Mouse (Mus musculus): ENCODE measurements around the gene Ahnak2.

Ahnak2 gene

GRCm38 (mm10) chr12:112796551-112797510 lies 5.6 kb downstream of the Ahnak2 start:
- no peak for DNase-seq (ENCODE audit: low read depth, low spot score)

- DNase-seq (ENCODE audit: low read depth, low spot score) = no peak
Observed at GRCm38 (mm10) chr12:112795466-112796104, 6.9 kb downstream of the Ahnak2 start.

DNA sequence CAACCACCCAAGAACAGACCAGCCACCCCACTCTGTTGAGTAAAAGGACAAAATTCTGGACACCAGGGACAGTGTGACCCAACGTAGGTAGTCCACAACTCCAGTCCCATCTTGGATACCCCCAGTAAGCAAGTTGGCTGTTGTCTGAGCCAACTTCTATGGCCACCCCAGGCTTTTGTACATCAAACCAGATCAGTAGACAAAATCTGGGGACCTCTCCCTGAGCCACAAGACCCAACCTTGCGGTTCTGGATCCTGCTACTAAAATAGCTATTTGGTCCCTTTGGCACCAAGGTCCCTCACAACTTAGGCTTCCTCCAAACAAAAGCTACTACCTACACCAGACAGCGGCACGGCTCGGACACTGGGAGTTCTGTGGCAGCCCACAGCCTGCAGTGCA lies 7.5 kb downstream of the Ahnak2 start:
- no peak for DNase-seq (ENCODE audit: low read depth, low spot score)

DNA sequence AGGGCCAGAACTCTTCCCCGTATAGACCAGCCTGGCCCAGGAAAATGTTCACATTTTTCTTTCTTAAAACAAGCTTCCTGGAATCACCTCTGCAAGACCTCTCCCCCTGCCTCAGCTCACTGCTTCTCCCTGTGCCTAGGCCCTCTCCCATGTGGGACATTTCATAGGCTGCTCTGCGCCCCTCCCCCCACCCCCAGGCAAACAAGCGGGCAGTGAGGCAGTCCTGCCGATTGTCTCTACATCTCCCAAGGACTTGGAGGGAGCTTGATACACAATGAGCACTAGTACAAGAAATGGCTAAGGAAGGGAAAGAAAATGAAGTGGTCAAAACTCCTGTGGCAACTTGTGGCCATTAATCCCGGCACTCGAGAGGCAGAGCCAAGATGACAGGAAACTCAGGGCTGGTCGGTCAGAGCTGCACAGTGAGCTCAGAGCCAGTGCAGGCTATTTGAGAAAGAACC lies 8.1 kb downstream of the Ahnak2 start:
- DNase-seq (ENCODE audit: low read depth, low spot score) = no peak

GRCm38 (mm10) chr12:112793601-112794355 lies 8.7 kb downstream of the Ahnak2 start:
- no peak for DNase-seq (ENCODE audit: low read depth, low spot score)

DNA sequence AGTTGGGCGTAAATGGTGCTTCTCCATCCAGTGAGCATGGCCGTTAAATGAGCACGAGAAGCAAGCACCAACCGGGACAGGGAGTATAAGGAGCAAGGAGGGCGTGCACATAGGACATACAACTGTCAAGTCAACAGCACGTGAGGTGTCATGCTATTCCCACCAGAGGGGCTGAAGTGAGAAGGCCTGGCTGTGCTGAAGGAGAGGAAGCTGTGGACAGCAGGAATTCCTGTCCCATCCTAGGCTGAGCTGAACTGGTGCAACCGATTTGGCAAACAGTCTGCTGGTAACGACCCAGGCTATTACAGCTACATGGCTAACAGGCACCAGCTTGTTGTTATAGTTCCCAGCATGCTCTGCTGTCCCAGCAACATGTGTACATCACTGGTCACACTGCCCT lies 11.4 kb downstream of the Ahnak2 start:
- DNase-seq (ENCODE audit: low read depth, low spot score) = no peak

DNA sequence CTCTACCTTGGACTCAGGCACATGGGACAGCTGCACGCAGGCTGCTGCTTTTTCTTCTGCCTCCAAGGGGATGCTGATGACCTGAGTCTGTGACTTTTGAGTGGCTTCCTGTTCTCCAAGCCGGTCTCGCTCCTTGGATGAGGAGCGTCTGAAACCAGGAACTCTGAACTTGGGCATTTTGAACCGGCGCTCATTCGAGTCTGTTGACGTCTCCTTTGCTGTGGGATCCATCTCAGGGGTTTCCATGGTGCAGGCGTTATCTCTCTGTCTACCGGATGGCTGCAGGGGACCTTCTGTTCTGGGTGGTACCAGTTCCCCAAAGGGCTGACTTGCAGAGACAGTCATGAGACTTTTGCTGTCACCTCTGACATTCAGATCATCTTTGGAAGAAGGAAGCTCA lies 28.0 kb downstream of the Ahnak2 start:
- DNase-seq (ENCODE audit: low read depth, low spot score) = no peak

GRCm38 (mm10) chr12:112774026-112774425 lies 28.4 kb downstream of the Ahnak2 start:
- DNase-seq (ENCODE audit: low read depth, low spot score) = no peak

DNA sequence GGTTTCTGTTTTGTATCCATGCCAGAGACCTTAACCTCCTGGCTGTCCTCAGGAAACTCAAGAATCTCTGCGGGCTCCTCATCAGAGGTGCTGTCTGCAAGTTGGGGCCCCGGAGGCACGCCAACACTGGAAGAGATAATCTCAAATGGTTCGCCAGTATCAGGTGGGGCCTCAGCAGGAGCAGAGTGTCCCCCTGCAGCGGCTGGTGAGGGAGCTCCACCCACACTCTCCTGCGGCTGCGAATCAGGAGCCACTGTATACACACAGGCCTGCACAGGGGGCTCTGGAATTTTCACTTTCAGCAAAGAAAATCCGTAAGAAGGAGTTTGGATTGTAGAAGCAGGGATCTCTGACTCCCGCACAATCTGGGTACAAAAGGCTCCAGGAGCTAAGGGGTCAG lies 29.1 kb downstream of the Ahnak2 start:
- no peak for DNase-seq (ENCODE audit: low read depth, low spot score)

DNA sequence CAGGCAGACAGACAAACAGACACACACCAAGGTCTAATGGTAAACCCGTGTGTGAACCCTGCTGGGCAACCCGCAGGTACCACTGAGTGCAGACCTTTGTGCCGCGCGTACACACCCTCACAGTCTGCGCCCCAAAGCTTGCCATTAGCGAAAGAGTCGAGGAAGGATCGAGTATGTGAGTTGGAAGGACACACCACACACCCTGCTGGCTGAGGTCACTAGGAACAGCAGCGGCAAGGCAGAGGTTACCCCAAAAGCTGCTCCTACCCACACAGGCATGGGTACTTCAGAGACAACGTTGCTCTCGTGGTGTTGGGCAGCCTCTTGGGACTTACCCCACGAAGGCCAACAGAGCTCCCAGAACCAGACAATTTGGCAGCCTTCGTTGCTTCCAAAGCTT lies 30.2 kb downstream of the Ahnak2 start:
- no peak for DNase-seq (ENCODE audit: low read depth, low spot score)

DNA sequence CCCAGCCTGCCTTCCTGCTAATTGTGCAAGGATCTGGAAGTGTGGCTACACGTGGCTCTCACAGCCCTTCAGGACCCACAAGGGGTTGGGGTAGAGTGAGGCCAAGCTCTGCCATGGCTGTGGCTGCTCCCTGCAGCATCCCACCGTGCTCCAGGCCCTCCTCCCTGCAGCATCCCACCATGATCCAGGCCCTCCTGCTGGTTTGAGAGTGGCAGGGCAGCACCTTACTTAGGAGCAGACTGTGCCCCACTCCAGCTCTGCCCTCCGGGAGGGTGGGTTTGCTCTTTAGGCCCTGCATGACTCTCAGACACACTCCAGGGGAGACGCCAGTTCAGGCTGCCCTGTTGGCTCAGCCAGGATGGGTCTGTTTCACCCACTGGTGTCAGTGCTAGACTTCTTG lies 32.1 kb downstream of the Ahnak2 start:
- DNase-seq (ENCODE audit: low read depth, low spot score) = no peak

DNA sequence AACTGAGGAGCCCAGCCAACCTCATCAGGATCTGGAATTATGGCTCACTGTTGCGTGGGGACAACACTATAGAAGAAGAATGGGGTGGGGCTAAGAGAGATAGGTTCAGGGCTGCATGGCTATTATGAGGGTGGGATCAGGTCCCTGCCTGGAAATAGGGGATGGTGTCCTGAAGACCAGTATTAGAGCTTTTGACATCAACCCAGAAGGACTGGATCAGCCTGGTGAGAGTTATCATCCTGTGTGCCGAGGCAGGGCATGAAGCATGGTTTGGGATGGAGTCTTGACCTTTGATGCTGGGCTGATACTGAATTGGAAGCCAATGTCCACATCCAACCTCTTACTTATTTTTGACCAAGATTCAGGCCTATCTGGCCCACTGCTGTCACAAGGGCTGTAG lies 32.7 kb downstream of the Ahnak2 start:
- no peak for DNase-seq (ENCODE audit: low read depth, low spot score)

- DNase-seq (ENCODE audit: low read depth, low spot score) = no peak
Observed at GRCm38 (mm10) chr12:112769031-112769430, 33.4 kb downstream of the Ahnak2 start.

GRCm38 (mm10) chr12:112768166-112768565 lies 34.3 kb downstream of the Ahnak2 start:
- DNase-seq (ENCODE audit: low read depth, low spot score) = no peak

DNA sequence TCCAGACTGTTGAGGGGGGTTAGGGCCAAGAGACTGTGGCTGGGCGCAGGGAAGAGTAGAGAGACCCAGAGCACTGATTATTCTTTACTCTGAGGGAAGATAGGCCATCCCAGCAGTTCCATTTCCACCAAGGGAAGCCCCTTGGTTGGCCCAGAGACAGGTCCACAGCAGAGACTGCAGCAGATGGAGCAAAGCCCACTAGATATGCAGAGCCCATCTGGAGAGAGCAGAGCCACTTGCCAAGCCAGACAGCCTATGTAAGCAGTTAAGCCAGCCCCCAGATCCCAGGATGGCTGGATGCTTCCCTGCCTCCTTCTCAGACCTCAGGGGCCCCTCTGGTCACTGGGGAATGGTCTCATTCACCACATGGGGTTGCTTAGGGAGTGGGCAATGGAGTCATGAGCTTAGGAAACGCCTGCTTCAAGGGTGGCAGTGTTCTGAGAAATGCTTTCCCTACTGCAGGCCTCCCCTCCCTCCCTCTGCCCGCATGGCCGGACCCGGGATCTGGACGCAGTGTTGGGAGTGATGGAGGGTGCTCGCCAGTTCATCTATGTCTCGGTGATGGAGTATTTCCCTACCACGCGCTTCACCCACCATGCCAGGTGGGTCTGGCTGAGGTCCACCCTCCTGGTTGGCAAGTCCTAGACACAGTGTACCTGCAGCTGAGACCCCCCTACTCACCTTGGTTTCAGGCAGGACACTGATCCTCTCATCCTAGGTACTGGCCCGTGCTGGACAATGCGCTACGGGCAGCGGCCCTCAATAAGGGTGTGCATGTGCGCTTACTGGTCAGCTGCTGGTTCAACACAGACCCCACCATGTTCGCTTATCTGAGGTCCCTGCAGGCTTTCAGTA lies 35.2 kb downstream of the Ahnak2 start:
- DNase-seq (ENCODE audit: low read depth, low spot score) = no peak

- DNase-seq (ENCODE audit: low read depth, low spot score) = no peak
Observed at GRCm38 (mm10) chr12:112766586-112766985, 35.9 kb downstream of the Ahnak2 start.

- no peak for DNase-seq (ENCODE audit: low read depth, low spot score)
Observed at GRCm38 (mm10) chr12:112764991-112765390, 37.5 kb downstream of the Ahnak2 start.

GRCm38 (mm10) chr12:112764141-112764540 lies 38.3 kb downstream of the Ahnak2 start:
- no peak for DNase-seq (ENCODE audit: low read depth, low spot score)

DNA sequence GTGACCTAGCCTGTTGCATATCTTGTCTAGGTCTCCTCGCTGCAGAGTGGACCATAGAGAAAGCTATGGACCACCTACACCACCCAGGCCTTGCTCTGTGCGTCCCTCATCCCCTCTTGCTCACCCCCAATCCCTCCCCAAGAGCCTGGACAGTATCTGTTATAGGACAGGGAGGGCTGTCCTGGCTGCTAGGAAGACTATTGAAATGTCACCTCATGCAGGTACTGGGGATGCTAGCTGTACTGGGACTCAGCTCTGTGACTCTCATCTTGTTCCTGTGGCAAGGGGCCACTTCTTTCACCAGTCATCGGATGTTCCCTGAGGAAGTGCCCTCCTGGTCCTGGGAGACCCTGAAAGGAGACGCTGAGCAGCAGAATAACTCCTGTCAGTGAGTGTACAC lies 39.3 kb downstream of the Ahnak2 start:
- DNase-seq (ENCODE audit: low read depth, low spot score) = no peak

- DNase-seq (ENCODE audit: low read depth, low spot score) = no peak
Observed at GRCm38 (mm10) chr12:112762018-112762417, 40.4 kb downstream of the Ahnak2 start.

- no peak for DNase-seq (ENCODE audit: low read depth, low spot score)
Observed at GRCm38 (mm10) chr12:112761411-112761810, 41.0 kb downstream of the Ahnak2 start.

Data from WW6 (cell line).